Mouse (Mus musculus): ENCODE data around the gene Limch1.

GRCm38 (mm10) chr5:66953375-66953774 lies 207.7 kb downstream of the Limch1 start:
- TF ChIP-seq MAFK (IDR thresholded peaks at IDR 0.05; ENCODE audit: insufficient replicate concordance, low read length) (no peak), CTCF (conservative IDR thresholded peaks at IDR 0.05 in 1 of 2, IDR thresholded peaks at IDR 0.05 in 1 of 2; ENCODE audit: low read depth in 2 of 2, low read length in 2 of 2) (no peak), USF1 (IDR thresholded peaks at IDR 0.05; ENCODE audit: low read depth, low read length) (no peak), PAX5 (IDR thresholded peaks at IDR 0.05; ENCODE audit: low read length) (no peak), POLR2A (IDR thresholded peaks at IDR 0.05; ENCODE audit: low read depth, low read length) (no peak), KAT2A (IDR thresholded peaks at IDR 0.05; ENCODE audit: insufficient replicate concordance, low read length) (no peak), ZNF384 (IDR thresholded peaks at IDR 0.05; ENCODE audit: low read depth, low read length) (no peak), EP300 (IDR thresholded peaks at IDR 0.05; ENCODE audit: low read length) (no peak)
